Mouse (Mus musculus): ENCODE data around the gene Nmbr.

The Nmbr gene

GRCm38 (mm10) chr10:14705072-14706066, at the start of gene Nmbr, which contains the start of gene Vta1:
Nmbr (plus strand) TSS chr10:14705591.
Vta1 (minus strand) TSS chr10:14705560.
- DNase-seq (ENCODE audit: low spot score in 2 of 2), result peak; percentile 97 to 98

GRCm38 (mm10) chr10:14660875-14661274, 44.5 kb upstream of the Nmbr start:
- DNase-seq (ENCODE audit: low spot score in 2 of 2), result no peak

- no peak for DNase-seq (ENCODE audit: low spot score in 2 of 2)
These were observed 39.2 kb upstream of the Nmbr start for GRCm38 (mm10) chr10:14666147-14666546.

GRCm38 (mm10) chr10:14685663-14686062, 19.7 kb upstream of the Nmbr start:
- DNase-seq (ENCODE audit: low spot score in 2 of 2), result no peak

GRCm38 (mm10) chr10:14688785-14689442, 16.5 kb upstream of the Nmbr start:
- no peak for DNase-seq (ENCODE audit: low spot score in 2 of 2)

GRCm38 (mm10) chr10:14690349-14690748, 15.0 kb upstream of the Nmbr start:
- DNase-seq (ENCODE audit: low spot score in 2 of 2), result no peak

- no peak for DNase-seq (ENCODE audit: low spot score in 2 of 2)
These were observed 2.2 kb upstream of the Nmbr start for GRCm38 (mm10) chr10:14703239-14703638.

GRCm38 (mm10) chr10:14703830-14704420, 1.5 kb upstream of the Nmbr start:
- no peak for DNase-seq (ENCODE audit: low spot score in 2 of 2)

GRCm38 (mm10) chr10:14718114-14718513, 12.7 kb downstream of the Nmbr start, which contains the start of gene Gje1:
Gje1 (minus strand) TSS chr10:14718214.
- no peak for DNase-seq (ENCODE audit: low spot score in 2 of 2)

- DNase-seq (ENCODE audit: low spot score in 2 of 2), result no peak
These were observed 20.3 kb downstream of the Nmbr start for GRCm38 (mm10) chr10:14725671-14726070.

- DNase-seq (ENCODE audit: low spot score in 2 of 2), result no peak
These were observed 28.9 kb downstream of the Nmbr start for GRCm38 (mm10) chr10:14734285-14734684.

- DNase-seq (ENCODE audit: low spot score in 2 of 2), result no peak
These were observed 54.5 kb downstream of the Nmbr start for GRCm38 (mm10) chr10:14759665-14760558.

- DNase-seq (ENCODE audit: low spot score in 2 of 2), result no peak
These were observed 55.2 kb downstream of the Nmbr start for GRCm38 (mm10) chr10:14760618-14761017.

GRCm38 (mm10) chr10:14770227-14770910, 65.0 kb downstream of the Nmbr start:
- DNase-seq (ENCODE audit: low spot score in 2 of 2), result no peak

- no peak for DNase-seq (ENCODE audit: low spot score in 2 of 2)
These were observed 69.1 kb downstream of the Nmbr start for GRCm38 (mm10) chr10:14774499-14774898.

- no peak for DNase-seq (ENCODE audit: low spot score in 2 of 2)
These were observed 84.6 kb downstream of the Nmbr start for GRCm38 (mm10) chr10:14789969-14790368.

GRCm38 (mm10) chr10:14816970-14817369, 111.6 kb downstream of the Nmbr start:
- DNase-seq (ENCODE audit: low spot score in 2 of 2), result no peak
